Mouse (Mus musculus): Measurements from ENCODE around the gene Acot4.

DNA sequence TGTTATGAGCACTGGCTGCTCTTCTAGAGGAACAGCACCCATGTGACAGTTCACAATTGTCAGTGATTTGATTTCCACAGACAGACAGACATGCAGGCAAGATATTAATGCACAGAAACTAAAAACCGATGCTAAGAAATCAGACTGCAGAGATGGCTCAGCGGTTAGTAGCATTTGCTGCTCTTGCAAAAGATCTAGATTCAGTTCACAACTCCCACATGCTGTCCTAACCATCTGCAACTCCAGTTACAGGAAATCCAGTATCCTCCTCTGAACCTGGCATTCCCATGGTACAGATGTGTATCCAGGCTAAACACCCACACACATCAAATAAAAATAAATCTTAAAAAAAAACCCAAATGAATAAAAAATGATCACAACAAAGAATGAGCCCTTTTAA lies 33.5 kb downstream of the Acot4 start:
- TF ChIP-seq CTCF (IDR thresholded peaks at IDR 0.05; ENCODE audit: low read depth), result no peak
- no peak for TF ChIP-seq EP300 (IDR thresholded peaks at IDR 0.05; ENCODE audit: low read depth)
